Mouse (Mus musculus) bone marrow, adult 2 months (tissue): ENCODE data around the gene Fbxo46.

ENCODE experiments used
- CTCF ChIP-seq: fragments of 200-500 bp; IDR thresholded peaks from 2 replicates; pipeline ENCODE4 v1.5.1; 2011; ENCODE audit warnings: low read length, control low read depth; ENCODE audit not compliant: control insufficient read depth, insufficient read depth
- POLR2A ChIP-seq: fragments of 200-500 bp; IDR thresholded peaks from 2 replicates; pipeline ENCODE4 v1.6.1; 2011; ENCODE audit warnings: low read depth, mild to moderate bottlenecking, control low read depth, low read length, borderline replicate concordance; ENCODE audit not compliant: control insufficient read depth

GRCm38 (mm10) chr7:19160115-19160514 is 40.5 kb downstream of the Fbxo46 start:
- no peak for TF ChIP-seq CTCF
- no peak for TF ChIP-seq POLR2A
